Mouse (Mus musculus) thymus, postnatal 25 days (tissue): ENCODE data around the gene Pop7.
A peak's percentile ranks its signal among the peaks of the same experiment; 100 is the strongest.

ENCODE experiments used
- DNase-seq: peaks from one replicate; pipeline ENCODE4 v3.0.0; 2022

The Pop7 gene

DNA sequence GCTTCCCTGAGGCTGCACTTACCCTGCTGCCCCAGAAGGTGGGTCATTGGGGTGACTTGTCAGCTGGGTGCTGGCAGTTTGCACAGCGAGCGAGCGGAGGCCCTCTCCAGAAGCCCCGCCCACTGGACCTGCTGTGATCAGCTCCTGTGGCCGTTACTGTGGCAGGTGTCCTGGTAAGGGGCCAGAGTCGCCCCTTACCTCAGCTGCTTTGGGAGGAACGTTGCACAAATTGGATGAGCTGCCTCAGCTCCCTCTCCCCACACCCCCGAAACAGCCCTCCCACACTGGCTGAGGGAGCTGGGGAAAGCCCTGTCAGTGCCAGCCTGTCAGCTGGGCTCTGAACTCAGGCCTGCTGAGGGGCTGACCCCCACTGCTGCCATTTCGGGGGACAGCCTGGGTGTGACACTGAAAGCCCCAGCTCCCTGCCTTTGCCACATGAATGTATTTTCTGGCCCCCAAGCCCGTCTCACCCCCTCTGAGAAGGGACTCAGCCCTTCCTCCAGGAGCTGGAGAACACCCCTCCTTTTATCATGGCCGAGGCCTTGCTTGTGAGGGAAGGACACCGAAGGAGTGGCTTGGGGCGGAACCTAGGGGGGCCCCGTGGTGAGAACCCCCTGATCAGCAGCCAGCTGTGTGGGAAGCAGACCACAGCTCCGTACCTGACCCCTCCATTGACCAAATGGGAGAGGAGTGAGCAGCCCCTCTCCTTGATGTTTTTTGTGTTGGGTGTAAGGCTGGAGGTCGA lies 24.0 kb upstream of the Pop7 start:
- no peak for DNase-seq

- DNase-seq, result no peak
These were observed 23.2 kb upstream of the Pop7 start for GRCm38 (mm10) chr5:137525511-137525910.

DNA sequence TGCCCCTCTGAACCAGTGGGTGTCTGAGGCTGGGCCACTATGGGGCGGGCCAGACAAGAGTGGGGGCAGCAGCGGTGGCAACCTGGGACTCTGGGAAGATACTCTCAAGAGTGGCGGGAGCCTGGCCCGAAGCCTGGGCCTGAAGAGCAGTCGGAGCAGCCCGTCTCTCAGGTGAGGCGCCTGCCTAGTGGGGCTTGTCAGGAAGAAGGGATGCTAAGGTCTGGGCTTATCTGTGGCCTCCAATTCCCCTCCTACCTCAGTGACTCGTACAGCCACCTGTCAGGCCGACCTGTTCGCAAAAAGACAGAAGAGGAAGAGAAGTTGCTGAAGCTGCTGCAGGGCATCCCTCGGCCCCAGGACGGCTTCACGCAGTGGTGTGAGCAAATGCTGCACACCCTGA lies 22.4 kb upstream of the Pop7 start:
- no peak for DNase-seq

DNA sequence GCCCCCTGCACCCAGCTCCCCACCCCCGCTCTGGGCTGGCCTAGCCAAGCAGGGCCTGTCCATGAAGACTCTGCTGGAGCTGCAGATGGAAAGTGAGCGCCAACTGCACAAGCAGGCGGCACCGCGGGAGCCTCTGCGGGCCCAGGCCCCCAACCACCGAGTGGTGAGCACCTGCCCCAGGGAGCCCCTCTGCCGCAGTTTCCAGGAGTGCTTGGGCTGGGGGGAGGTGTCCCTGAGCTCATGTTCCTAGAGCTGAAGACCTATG lies 21.9 kb upstream of the Pop7 start:
- no peak for DNase-seq

DNA sequence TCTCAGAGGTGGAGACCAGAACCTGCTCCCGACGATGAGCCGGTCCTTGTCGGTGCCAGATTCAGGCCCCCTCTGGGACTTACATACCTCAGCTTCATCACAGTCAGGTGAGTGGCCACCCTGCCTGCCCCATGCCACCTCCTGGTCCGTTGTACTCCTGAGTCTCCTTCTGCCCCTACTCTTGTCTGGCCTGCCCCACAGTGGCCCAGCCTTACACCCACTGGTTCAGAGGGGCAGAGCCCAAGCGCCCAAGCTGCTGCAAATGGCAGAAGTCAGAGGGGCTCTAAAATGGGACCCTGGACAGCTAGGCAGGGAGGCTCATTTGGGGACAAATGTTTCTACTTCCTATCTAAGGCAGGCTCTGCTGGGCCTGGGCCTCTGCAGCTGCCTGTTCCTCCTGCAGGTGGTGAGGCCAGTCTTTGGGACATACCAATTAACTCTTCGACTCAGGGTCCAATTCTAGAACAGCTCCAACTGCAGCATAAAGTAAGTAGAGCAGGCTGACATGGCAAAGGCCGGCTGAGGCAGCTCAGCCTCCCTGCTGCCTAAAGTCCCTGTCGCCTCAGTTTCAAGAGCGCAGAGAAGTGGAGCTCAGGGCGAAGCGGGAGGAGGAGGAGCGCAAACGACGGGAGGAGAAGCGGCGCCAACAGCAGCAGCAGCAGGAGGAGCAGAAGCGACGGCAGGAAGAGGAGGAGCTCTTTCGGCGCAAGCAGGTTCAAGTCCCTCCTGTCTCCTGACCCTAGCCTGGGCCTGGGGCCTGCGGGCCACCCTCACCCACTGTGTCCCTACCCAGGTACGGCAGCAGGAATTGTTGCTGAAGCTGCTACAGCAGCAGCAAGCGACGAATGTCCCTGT lies 21.3 kb upstream of the Pop7 start:
- DNase-seq, result no peak

DNA sequence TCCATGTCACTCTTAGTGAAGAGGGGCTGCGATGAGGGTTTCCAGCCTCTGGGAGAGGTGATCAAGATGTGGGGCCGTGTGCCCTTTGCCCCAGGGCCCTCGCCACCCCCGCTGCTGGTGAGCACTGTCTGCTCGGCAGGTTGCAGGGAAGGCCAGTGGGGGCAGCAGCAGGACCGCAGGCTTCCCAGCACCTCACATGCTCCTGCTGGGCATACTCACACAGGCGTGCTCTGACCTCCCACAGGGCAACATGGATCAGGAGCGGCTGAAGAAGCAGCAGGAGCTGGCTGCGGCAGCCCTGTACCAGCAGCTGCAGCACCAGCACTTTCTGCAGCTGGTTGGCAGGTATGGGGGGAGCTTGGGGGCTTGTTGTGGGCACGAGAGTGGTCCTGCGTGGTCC lies 20.4 kb upstream of the Pop7 start:
- DNase-seq, result no peak

DNA sequence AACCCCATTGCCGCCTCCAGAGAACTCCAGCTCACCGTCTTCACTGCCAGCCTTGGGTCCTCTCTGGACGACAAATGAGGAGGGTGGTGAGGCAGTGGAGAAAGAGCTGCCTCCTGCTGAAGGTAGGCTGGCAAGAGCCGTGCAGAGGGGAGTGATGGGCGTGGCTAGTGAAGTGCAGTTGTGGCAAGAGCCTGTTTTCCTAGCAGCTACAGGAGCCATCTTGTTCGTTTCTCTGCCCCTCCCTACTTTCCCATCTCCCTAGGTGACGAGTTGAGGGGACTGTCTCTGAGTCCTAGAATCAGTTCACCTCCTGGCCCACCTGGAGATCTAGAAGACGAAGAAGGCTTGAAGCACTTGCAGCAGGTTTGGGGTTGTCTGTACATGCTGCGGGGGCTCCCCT lies 19.5 kb upstream of the Pop7 start:
- DNase-seq, result no peak

DNA sequence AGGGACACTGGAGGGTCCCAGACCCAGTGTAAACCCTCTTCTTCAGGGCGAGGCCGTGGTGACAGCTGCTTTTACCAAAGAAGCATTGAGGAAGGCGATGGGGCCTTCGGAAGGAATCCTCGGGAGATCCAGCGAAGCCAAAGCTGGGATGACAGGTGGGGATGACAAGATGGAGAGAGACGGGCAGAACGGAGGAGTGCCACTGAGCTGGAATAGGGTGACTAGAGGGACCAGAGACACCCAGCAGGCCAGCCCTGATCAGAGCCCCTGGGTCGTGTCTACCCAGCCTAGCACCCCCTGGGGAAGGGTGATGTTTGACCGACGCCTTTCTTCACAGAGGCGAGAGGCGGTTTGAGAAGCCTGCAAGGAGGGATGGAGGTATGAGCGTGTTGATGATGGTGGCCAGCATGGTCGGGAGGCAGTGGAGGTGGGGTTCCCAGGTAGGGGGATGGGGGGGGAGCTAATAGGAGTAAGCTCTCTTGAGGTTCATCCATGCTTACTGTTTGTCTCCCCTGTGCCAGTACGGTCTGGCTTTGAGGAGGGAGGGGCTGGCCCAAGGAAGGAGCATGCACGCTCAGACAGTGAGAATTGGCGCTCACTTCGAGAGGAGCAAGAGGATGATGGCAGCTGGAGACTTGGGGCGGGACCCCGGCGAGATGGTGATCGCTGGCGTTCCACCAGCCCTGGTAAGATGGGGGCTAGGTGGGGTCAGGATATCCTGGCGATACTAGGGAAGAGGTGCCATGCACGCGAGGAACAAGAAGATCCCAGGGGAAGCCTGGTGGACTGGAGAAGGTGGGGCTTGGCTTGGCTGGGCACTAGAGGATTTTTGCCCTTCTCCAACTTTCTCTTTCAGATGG lies 17.6 kb upstream of the Pop7 start:
- no peak for DNase-seq

DNA sequence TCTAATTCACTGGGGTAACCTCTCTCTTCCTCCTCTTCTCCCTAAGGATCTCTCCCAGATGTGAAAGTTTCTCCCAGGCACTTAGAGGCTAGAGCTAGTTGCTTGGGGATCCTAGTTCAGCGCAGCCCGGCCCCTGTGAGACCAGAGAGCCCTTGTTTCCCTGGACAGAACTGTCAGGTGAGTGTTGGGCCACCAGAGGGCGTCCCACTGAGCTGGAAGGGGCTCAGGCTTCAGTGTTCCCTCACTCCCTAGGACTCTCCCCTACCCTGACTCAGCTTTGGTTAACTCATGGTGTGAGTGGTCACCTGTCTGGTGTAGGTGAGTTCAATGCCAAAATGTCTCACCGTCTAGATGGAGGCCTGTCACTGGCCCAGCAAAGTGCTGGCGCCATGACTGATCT lies 16.1 kb upstream of the Pop7 start, which contains the start of gene Gigyf1:
TSS of gene Gigyf1 (plus strand) at position 113 of the 400 bp plus-strand sequence.
- no peak for DNase-seq

DNA sequence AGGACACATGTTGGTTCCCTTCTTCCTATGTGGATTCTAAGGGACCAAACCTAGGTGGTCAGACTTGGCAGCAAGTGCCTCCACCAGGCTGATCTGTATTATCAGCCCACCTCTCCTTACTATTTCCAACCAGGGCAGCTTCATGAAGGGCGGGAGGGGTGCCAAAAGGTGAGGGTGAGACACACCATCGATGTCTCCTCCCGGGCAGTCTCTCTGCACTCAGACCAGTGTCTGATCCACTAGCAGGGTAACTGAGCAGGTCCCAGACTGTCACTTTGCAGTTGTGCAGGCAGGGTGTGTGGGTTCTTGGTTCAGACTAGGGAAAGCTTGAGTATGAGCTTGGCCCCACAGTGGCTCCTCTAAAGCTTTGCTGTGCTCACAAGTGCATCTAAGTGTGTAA lies 12.5 kb upstream of the Pop7 start:
- DNase-seq, result no peak

- DNase-seq, result no peak
These were observed 11.8 kb upstream of the Pop7 start for GRCm38 (mm10) chr5:137513951-137514721.

- DNase-seq, result peak; percentile 25
These were observed 10.8 kb upstream of the Pop7 start for GRCm38 (mm10) chr5:137512847-137513794.

DNA sequence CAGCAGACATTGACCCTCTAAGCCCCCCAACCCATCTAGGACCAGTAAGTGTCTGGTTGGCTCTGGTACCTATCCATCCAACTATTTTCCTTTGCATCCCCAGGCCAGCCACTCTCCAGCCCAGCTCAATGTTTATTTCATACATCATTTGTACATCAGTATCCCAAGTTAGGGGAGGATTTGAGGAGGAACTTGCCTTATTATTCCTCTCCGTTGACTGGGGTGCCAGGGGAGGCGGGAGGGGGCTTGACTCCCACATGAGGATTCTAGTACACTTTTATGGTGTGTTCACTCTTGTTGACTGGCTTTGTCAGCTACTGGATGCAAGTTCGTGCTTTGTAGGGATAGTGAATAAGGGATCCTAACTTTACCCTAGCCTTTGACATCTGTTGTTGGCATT lies 9.4 kb upstream of the Pop7 start:
- no peak for DNase-seq

DNA sequence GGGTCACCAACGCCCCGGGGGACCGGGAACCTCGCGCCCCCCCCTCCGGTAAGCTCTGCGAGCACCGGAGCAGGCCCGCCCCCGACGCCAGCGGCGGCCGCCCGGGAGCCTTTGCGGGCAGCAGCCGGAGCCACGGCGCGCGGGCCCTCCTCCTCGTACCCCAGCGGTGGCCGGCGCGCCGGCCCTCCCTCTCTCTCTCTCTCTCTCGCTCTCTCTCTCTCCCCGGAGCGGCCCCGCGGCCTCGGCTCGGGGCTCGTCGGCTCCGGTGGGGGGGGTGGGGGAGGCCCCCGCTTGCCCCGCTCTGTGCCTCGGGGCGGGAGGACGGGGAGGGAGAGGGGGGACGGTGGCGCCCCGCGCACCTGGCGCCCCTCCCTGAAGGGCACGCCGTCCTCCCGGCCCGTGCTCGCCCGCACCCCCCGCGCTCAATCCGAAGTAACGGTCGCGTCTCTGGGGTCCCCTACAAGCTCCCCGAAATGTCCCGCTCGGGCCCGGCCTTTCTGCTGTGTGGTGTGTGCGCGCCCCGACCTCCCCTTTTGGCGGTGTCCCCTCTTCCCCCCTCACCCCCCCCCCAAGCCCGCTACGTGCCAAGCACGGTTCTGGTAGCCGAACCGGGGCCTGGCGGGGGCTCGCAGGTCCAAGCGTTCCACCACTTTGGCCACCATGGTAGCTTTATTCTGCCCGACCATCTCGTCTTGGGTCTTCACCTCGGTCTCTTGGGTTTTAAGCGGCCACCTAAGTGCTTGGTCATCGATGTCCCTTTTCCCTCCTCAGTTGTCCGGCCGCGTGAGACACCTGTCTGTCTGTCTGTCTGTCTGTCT lies 8.5 kb upstream of the Pop7 start:
- peak; percentile 47 for DNase-seq

- peak; percentile 84 for DNase-seq
These were observed 7.7 kb upstream of the Pop7 start for GRCm38 (mm10) chr5:137510014-137510501.

- peak; percentile 40 for DNase-seq
These were observed 1.7 kb upstream of the Pop7 start for GRCm38 (mm10) chr5:137504041-137504440.

DNA sequence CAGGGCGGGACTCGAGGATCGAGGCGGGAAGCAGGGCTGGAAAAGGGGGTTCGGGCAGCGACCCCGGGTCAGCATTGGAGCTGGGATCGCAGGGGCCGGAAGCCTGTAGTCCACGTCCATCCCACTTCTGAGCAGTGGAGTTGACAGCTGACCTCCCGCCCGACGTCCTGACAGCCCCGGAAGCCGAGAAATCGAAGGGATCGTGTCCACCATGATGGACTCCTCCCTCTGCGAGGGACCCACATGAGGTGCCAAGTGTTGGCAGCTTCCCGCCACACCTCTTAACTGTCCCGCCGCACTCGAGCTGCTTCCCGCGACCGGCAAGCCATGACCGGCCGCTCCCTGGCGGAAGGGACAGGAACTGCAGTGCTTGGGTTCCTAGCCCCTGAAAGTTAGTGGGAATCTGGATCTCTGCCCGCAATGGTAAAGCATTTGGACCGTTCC lies 371 bp upstream of the Pop7 start:
- peak; percentile 86 for DNase-seq

DNA sequence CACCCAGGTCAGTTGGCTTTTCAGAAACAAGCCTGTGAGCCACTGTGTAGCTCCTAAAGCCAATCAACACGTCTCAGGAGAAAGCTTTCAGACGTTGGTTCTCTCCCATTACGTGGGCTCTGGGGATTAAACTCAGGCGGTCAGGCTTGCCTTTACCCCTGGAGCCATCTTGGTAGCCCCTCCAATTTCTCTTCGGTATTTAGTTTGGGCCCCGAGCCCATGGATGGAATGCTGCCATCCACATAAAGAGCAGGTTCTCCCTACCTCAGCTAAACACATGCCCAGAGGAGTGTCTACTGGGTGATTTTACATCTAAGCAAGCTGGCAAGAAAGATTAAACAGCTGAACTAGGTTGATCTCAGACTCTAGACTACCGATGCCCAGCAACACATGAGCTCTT lies 2.1 kb downstream of the Pop7 start:
- DNase-seq, result no peak

- no peak for DNase-seq
These were observed 8.5 kb downstream of the Pop7 start for GRCm38 (mm10) chr5:137493831-137494230.

DNA sequence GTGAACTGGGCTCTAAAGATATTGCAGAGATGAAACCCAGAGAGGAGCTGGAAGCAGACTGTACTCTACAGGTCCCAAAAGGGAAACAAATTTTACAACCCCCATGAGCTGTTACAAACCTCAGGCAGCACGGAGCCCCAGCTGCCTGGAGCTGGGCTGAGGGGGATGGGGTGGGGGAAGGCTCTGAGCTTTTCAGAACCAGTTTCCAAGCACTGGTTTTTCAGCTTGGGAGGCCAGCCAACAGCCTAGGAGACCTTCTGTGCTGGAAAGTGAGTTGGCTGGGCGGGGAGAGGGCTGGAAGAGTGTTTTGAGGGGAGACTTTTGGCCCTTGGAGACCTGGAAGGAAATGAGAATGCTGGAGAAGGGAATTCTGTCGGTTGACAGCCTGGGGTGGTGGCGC lies 10.8 kb downstream of the Pop7 start:
- no peak for DNase-seq
